Mouse (Mus musculus) lung, adult 2 months (tissue): Measurements from ENCODE around the gene Strip1.

Source experiments
- CTCF ChIP-seq: fragments of 200-500 bp; IDR thresholded peaks from 2 replicates; pipeline ENCODE4 v1.5.1; 2011; ENCODE audit warnings: mild to moderate bottlenecking, low read length, control low read depth; ENCODE audit not compliant: insufficient read depth
- POLR2A ChIP-seq: fragments of 200-500 bp; IDR thresholded peaks from 2 replicates; pipeline ENCODE4 v1.6.1; 2011; ENCODE audit warnings: low read depth, mild to moderate bottlenecking, control low read depth, low read length, borderline replicate concordance; ENCODE audit errors: extremely low read depth

GRCm38 (mm10) chr3:107680790-107681576, 49.5 kb upstream of the Strip1 start:
- TF ChIP-seq CTCF (no peak), POLR2A (no peak)
